Mouse (Mus musculus) left cerebral cortex, adult 18-20 months (tissue): ENCODE results near the gene Sept3. TPM values are rescaled to one million over a fixed set of nuclear protein-coding genes. Genes with fewer than 3 reads are reported as not detected.

Source experiments
- DNase-seq, 2 experiments: peaks; one replicate each; pipeline ENCODE4 v3.0.0; 2021 to 2022; ENCODE audit warnings: low spot score in 2 of 2, mixed read lengths in 1 of 2
- total RNA-seq, 2 experiments: library from RNA; stranded (reverse); gene quantifications; 2 replicates each; pipeline ENCODE4 v1.2.3; 2021

Sept3 gene
- total RNA-seq, 2 experiments from 2014 or later: 494 to 520 TPM

DNA sequence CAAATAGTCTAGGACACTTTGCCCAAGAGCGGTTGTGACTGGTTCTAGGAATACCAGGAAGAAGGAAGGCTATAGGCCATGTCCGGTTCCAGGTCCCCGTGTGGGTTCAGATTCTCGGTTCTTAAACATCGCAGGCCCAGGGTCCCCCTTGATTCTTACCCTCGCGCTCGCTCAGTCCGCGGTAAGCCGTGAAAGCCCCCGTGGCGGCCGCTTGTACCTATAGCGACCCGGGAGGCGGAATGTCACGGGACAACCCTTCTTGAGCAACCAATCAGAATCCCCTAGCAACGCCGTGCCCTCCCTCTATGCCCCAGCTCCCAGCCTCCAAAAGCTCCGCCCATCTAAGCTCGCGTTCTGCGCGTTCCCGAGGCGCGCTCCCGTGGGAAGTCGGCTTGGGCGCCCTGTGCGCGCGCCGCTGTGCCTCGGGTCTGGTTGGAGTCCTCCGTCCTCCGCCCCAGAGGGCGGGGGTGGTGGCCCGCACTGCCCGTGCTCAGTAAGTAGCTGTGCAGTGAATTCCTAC lies 64.0 kb downstream of the Sept3 start, which contains the start of the genes Naga, Pheta2 and Smdt1:
Gene Naga (minus strand): TSS at position 333 of the 520 bp plus-strand sequence.
Gene Pheta2 (plus strand): TSS at position 350 of the 520 bp plus-strand sequence.
Gene Smdt1 (plus strand): TSS at position 367 of the 520 bp plus-strand sequence.
- peak; percentile 92 to 93 for DNase-seq

DNA sequence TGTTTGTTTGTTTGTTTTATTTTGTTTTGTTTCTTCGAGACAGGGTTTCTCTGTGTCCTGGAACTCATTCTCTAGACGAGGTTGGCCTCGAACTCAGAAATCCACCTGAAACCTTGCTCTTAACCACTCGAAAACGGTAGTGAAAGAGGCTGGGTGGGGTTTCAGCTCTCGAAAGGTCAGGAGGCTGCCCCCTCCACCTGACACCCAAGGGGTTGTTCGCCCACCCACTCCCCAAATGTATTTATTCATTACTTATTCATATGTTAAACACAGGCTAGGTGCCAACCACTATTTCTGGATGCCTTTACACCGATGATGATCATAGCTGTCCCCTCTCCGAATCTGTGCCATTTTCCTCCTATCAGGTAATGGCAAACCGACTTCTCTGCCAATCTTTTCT lies 64.5 kb downstream of the Sept3 start:
- DNase-seq: no peak

DNA sequence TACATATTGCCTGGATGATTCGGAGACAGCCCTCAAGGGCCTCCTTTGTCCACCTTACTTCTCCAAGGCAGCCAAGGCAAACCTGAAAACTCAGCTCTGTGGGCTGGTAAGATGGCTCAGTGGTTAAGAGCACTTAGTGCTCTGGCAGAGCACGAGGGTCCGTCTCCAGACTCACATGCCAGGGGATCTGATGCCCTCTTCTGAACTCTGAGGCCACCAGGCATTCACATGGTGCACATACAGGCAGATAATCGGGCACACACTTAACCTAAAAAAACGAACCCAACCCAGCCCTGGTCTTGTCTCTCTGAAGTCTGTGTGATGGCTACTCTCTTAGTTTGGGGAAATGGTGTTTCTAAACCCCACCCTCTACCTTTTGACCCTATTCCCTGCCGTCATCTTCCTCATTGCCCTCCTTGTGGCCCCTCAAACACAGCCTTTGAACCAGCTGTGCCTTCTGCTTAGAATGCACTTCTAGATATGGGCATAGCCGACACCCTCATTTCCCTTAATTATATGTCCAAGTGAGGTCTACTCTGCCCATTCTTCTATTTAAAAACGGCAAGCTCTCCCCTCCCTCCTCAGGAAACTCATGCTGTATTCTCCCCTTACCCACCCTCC lies 65.1 kb downstream of the Sept3 start:
- DNase-seq: no peak

GRCm38 (mm10) chr15:82340414-82341035 lies 65.8 kb downstream of the Sept3 start:
- DNase-seq: no peak

DNA sequence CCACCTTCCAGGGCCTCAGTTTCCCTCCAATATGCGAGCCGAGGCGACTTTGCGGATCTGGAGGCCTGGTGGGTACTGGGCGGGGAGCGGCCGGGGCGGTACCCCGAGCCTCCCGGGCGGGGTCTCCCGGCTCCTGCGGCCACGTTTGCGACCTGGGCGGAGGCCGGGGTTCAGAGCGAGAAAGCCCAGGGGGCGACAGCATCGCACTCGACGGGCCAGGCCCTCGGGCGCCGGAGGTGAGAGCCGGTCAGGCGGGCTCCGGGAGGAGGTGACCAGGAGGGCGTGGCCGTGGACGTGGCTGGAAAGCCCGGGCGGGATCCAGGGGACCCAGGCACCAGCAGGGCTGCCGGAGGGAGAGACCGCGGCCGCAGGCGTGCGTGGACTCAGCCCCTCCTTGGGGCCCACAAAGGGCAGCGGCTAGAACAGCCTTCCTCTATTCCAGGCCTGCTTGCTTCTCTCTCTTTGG lies 66.4 kb downstream of the Sept3 start:
- no peak for DNase-seq

DNA sequence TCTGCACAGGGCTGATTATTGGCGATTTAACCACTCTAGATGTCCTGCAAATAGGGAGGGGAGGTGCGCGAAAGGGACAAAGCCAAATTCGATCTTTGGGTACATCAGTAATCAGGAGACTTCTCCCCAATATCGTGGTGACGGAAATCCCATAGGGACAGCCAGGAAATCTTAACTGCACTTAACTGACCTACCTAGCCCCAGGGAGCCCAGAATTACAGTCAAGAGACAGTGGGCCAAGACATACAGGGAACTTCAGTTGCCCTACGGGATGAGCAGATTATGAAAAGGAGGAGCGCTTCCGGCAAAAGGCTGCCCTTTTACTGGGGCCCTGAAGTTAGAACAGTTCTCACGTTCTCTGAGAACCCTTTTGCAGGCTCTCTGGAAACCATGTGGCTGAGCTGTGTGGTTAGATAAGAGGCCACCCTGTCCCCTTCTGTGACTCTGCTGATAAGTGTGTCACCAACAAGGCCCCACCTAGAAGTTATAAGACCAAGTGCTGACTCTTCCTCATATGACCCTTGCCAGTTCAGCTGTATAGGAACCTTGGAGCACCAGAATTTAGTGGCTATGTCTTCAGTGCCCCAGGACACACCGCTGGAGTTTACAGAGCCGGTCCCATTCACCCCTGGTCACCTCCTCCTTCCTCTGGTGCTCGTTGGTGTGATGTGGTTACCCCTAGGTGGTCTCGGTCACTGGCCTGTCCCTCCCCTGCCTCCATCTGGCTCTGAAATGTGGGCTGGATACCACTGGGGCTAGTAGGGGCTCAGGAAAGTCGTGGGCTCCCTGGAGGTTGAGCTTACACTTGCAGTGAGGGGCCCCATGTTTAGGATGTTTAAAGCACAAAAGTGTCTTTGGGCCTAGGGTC lies 67.2 kb downstream of the Sept3 start:
- no peak for DNase-seq

DNA sequence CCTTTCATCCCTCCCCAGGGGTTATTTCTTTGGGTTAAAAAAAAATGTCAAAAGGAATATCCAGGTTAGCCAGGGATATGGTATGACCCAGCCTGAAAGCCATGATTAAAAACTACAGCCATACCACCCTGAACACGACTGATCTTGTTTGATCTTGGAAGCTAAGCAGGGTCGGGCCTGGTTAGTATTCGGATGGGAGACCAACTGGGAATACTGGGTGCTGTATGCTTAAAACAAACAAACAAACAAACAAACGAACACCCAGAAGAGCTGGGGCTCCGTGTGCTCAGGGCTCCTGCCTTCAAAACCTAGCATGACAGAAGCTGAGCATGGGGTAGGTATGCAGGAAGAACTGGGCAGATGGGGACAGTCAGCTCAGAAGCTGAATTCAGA lies 67.8 kb downstream of the Sept3 start:
- no peak for DNase-seq

GRCm38 (mm10) chr15:82343368-82344287 lies 68.9 kb downstream of the Sept3 start:
- DNase-seq: no peak

Other genes starting within 250 kb of the Sept3 start
- 10 to 100 TPM; 83.4 to 85.2 TPM for gene Desi1, start 241.0 kb upstream of the Sept3 start, total RNA-seq
- gene Snu13, start 227.3 kb upstream of the Sept3 start, total RNA-seq: 100 to 1,000 TPM; 117 to 125 TPM
- gene 4930407I10Rik, start 215.7 kb upstream of the Sept3 start, total RNA-seq: not detected
- 1 to 10 TPM; 3.7 to 4.0 TPM for gene Mei1, start 204.9 kb upstream of the Sept3 start, total RNA-seq
- gene Ccdc134, start 147.0 kb upstream of the Sept3 start, total RNA-seq: 10 to 100 TPM; 11.1 to 12.6 TPM
- 100 to 1,000 TPM; 213 to 223 TPM for gene Srebf2, start 127.7 kb upstream of the Sept3 start, total RNA-seq
- 1 to 10 TPM; 2.6 to 3.0 TPM for gene Shisa8, start 62.1 kb upstream of the Sept3 start, total RNA-seq
- under 1 TPM; 0.26 to 0.49 TPM for gene Tnfrsf13c, start 50.5 kb upstream of the Sept3 start, total RNA-seq
- gene Cenpm, start 30.1 kb upstream of the Sept3 start, total RNA-seq: 1 to 10 TPM; 4.0 to 4.4 TPM
- gene 1500009C09Rik, start 22.5 kb upstream of the Sept3 start, total RNA-seq: 100 to 1,000 TPM in 1 of 2 experiments, 10 to 100 TPM in 1; 93.7 to 101 TPM
- gene Wbp2nl, start 24.1 kb downstream of the Sept3 start, total RNA-seq: not detected
- 10 to 100 TPM; 29.1 to 30.2 TPM for gene Naga, start 64.0 kb downstream of the Sept3 start, total RNA-seq
- gene Pheta2, start 64.0 kb downstream of the Sept3 start, total RNA-seq: under 1 TPM; 0.23 to 0.35 TPM
- 100 to 1,000 TPM; 140 to 146 TPM for gene Smdt1, start 64.1 kb downstream of the Sept3 start, total RNA-seq
- gene Ndufa6, start 79.4 kb downstream of the Sept3 start, total RNA-seq: 100 to 1,000 TPM; 195 to 198 TPM
- 10 to 100 TPM; 36.4 to 40.9 TPM for gene Cyp2d22, start 105.4 kb downstream of the Sept3 start, total RNA-seq
- under 1 TPM in 1 of 2 experiments, not detected in 1; 0.35 TPM for gene Cyp2d11, start 119.1 kb downstream of the Sept3 start, total RNA-seq
- gene Cyp2d10, start 132.3 kb downstream of the Sept3 start, total RNA-seq: under 1 TPM in 1 of 2 experiments, not detected in 1; 0.46 TPM
- gene Cyp2d9, start 158.5 kb downstream of the Sept3 start, total RNA-seq: not detected